Mouse (Mus musculus): ENCODE results near the gene Adam15.

Gene Adam15

DNA sequence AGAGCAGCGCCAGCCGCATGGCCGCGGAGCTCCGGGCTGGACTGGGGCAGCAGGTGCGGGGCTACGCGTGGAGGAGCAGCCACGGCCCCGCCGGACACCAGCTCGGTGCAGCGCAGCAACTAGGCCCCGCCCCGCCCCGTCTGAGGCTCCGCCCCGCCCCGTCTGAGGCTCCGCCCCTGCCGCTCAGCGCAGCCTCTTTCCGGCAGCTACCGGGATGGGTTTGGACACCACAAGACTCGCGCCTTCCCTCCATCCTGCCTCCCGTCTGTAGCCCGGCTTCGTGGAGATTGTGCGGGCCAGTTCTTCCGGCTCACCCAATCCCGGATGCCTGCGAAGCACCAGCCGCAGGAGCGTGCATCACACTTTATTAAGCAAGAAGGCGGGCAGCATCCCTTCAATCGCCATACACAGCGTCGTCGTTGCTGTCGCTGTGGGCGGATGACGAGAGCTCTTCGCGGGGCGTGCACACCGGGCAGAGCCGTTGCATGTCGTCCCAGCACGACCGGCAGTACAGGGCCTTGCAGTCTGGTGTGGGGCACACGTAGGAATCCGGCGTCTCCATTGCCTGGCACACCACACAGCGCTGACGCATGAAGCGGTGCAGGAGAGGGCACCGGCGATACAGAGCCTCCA, at the start of gene Adam15:
TSS of gene Adam15 (minus strand) at position 128 of the 633 bp plus-strand sequence.
- DNase-seq (ENCODE audit: inconsistent ontology term), result peak; percentile 95

DNA sequence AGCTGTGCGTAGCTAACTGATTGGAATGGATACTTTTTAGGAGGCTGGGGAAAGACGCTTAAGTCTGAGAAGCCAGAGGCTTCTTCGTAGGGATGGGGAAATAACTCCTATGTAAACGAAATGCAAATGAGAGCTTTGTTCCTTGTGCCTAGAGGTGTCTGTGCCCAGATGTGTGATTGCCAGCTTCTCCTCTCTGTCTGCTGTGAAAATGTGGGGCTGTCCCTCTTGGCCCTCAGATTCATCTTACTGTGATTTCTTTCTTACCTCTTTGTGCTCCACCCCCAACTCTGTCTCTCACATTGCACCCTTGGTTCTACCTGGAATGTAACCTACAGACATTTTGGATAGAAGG, 46.8 kb upstream of the Adam15 start:
- no peak for DNase-seq (ENCODE audit: inconsistent ontology term)

DNA sequence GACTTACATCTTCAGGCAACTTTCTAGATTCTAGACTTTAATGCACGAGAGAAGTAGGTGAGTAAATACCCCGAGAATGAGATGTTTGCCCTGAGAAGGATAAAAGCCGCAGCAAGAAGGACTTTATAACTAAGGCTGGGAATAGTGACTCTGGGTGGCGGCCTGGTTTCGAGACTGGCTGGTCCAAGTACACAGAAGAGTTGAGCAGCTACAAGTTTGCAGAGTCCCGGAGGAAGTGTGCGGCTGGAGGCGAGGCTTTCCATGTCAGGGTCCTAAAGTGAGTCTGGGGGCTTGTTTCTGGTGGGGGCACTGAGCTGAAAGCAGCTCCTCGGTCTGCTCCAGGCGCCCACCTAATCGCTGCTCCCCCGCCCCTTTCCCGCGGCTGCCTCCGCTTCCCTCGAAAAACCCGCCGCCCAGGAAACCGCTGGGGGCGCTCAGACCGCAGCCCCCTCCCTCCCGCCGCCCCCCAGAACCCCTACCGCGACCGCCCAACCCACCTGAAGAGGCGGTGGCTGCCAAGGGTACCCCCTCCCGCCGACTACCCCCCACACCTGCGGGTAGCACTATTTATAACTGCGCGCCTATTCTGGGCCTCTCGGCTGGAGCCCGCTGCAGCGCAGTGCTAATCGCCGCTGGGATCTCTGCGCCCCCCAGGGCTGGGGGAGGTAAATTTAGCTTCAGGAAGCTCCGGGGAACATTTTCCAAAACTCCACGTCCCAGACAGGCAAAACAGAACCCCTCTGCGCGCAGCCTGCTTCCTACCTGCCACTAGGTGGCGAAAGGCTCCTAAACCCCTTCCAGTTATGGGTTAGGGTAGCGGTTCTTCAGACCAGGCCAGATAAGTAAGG, 46.2 kb upstream of the Adam15 start:
- DNase-seq (ENCODE audit: inconsistent ontology term), result peak; percentile 74

DNA sequence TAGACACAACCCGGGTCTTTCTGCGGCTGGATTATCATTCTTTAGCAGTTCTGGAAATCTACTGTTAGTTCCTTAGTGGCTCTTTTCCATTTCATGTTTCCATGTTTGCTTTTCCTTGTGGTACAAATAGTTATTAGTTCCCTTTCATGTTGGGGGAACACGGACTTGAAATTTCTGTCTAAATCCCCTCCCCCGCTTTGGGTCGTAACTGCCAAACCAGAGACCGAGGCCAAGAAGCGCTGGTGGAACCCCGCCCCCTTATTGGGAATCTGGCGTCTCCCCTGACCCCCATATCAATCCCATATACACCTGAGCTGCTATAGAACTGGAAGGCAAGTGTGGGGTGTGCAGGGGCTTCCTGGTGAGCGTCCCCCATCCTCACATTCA, 45.6 kb upstream of the Adam15 start:
- DNase-seq (ENCODE audit: inconsistent ontology term), result no peak

DNA sequence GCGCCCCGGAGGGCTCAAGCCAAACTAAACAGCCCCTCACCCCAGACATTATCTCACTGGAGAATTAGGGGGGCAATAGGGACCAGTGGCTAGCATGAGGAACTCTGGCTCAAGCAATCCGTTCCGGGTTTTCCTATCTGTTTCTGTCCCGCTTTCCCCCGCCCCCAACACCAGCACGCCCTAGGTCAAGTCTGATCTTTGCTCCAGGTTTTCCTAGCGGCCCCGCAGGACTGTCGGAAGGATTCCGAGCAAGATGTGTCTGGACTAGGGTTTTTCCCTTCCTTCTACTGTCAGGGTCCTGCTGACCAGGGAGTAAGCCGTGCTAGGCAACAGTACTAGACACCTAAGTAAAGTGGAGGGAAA, 45.1 kb upstream of the Adam15 start:
- peak; percentile 93 for DNase-seq (ENCODE audit: inconsistent ontology term)

DNA sequence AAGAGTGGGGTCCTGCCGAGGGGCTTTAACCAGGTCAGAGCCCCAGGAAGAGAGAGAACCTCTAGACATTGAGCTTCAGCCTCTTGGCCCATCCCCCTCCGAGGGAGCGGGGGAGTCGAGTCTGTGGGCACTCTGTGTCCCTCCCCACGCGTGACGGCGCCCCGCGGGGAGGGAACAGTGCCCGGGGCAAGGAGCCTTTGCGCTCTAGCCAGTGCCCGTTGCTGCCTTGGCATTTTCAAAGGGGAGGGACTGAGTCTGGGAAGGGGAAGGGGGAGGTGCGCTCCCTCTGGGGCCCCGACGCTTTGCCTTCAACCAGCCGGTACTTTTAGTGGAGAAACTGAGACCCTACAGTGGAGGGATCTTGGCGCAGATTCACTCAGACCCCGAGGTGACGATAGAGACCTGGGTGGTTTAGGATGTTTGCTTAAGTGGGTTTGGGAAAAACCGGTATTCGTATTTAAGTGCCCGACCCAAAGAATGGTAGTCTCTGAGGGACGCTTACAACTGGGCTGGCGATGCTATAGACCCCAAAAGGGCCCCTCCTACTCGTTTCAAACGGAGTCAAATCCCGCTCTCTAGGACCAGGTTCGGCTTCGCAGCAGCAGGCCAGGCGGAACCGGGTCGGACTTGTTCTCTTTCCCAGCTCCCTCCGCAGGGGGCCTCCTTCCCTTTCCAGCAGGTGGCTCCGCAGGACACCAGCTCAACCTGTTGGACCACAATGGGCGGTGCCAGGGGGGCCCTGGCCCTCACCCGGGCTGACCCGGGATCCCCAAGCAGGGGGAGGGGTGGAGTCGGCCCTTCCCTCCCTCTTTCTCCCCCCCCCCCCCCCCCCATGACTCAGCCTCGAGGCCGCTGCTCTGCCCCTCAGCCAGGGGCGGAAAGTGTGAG, 44.5 kb upstream of the Adam15 start, which contains the start of gene Zbtb7b:
TSS of gene Zbtb7b (minus strand) at position 771 of the 888 bp plus-strand sequence.
- peak; percentile 96 for DNase-seq (ENCODE audit: inconsistent ontology term)

DNA sequence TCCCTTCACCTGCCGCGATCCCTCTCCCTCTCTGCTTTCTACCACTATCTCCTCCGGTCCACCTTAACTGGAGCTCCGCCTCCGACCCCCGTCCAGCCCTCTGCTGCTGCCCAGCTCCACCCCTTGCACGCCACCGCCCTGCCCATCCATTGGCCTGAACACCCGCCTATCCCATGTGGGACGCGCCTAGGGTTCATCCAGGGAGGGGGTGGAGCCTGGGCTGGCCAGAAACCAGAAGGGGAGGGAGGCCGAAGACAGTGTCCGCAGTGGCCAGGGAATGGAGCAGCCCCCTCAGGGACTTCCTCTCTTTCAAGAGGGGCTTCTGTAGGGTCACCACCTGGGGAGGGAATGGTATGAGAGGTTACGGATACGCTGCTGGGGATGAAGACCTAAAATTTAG, 43.8 kb upstream of the Adam15 start:
- peak; percentile 100 for DNase-seq (ENCODE audit: inconsistent ontology term)

DNA sequence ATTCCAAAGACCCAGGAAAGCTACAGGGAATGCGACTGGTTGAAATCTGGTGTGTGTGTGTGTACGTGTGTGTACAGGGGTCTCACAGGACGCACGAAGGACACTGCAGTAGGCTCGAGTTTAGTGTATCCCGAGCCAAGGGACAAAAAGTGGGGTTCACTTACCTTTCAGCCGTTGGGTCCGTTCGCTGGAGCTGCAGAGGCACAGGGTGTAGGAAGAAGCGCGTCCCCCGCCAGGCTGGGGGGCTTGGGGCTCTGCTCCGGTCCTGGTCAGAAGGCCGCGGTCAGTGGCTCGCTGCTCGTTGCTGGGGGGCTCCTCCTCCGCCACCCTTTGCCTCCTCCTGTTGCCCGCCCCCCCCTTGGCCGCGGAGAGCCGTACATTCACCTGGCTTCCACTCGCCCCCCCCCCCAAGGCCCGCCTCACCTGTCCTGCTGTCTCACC, 43.1 kb upstream of the Adam15 start:
- DNase-seq (ENCODE audit: inconsistent ontology term), result peak; percentile 50

DNA sequence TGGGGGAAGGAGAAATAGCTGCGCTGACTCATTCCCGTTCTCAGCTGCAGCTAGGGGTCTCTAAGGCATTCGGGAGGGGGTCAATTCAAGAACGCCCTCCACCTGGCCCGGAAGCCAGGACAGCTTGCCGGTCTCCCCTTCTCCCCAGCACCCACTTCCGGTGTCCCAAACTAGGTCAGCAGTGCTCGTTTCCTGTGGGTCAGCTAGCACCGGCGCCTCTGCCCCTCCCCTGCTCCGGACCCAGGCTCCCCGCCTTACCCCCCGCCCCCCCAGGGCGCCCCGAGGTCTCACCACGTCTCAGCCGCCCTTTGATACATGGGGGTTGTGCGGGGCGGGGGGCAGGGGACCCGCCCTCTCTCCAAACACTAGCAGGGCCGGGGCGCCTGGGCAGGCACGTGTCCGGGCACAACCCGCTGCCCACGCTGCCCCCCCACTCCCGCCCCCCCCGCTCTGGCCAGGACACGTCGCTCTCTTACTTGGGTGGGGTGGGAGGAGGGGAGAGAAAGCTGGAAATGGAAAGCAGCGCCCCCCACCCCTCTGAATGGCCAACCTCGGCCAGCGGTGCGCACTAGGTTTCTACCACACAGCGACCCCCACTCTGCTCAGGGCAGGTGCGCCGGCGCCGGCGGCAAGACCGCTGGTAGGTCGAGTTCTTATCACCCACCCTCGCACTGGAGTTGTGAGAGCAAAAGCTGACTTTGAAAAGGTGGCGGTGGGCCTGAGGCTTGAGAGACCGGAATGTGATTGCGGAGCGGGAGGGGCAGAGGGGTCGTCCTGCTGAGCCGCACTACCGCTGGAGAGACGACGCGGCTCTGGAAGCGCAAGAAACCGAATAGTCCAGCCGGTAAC, 42.1 kb upstream of the Adam15 start:
- DNase-seq (ENCODE audit: inconsistent ontology term), result peak; percentile 87

DNA sequence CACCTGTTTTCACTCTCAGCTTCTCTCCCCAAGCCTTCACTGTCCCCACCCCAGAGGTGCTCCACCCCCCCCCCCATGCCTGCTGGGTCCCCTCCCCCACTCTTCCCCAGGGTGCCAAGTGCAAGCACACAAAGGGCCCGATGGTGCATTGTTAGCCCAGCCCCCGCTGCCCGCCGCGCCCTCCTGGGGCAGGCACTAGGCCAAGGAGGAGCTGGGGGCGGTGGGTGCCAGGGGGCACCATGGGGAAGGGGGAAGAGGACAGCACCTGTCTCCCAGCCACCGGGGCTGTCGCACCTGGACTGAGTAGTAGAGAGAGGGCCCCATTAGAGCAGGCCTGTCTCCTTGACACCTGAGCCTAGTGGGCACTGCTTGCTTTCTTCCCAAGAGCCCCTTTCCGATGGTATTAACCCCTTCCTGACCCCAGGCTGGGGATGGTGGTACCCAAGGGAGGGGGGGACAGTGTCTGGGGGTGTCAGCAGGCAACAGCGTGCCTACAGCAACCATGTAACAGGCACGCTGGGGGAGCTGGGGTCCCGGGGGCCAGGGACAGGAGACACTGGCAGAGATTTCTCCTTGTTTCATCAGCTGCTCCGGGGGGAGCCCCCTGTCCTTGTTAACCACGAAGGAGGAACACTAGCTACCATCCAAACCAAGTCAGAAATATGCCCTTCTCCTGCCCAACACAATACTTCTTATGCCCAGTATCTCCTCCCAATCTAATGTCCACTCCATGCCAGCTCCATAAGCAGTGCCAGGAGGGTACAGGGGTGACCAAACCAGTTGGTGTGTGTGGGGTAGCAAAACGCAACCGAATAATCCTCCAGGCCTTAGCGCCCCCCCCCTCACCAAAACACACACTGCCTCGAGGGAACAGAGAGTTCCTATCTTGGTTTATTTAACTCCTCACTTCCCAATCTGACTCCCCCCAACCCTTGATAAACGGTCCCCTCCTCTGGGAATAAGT, 41.2 kb upstream of the Adam15 start:
- peak; percentile 39 for DNase-seq (ENCODE audit: inconsistent ontology term)

DNA sequence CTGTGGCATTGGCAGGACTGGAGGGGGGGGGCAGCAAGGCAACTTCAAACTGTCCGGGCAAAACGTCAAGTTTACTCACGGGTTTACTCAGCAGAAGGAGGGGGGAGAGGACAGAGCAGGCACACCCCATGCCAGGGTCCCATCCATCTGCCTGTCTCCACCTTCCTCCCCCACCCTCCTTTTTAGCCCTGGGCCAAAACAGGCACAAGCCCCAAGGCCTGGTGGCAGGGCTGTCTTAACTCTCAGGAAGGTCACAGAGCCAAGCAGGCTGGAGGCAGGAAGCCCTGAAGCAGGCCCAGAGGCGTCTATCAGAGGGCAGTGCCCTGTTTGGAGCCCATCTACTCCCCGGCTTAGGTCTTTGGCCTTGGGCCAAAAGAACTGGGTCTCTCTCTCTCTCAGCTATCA, 40.3 kb upstream of the Adam15 start:
- peak; percentile 44 for DNase-seq (ENCODE audit: inconsistent ontology term)

DNA sequence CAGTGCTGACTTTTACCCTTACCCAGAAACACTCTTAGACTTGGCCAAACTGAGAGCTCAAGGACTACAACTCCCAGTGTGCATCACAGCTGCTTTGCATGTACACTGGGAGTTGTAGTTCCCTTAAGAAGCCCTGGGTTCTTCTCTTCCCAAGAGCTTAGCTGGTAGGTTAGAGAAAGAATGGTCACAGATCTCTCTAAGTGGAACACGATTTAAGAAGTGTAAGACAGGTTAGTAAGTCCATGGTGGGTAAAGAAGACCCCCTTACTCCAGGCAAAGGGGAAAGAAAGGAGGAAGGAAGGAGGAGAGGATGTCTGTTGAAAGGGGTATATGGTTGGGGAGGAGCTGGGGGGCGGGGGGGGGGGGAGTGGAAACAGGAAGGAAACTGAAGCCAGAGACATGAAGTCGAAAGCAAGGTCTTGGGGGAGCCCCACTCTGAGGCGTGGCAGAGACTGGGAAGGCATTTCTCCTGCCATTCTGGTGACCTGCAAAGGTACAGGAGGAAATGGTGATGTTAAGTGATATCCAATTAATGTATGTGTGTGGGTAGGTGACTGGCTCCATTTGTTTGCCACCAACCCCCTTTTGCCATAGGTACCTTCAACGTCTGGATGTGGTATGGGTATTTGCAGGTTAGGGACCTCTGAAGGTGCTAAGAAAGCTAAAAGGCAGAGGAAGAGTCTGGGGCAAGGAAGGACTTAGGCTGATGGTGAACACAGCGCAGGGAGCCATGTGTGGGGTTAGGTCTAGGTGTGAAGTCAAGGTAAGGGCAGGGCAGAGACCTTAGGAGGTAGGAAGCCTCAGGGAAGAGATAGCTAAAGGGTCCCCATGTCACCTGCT, 39.3 kb upstream of the Adam15 start:
- no peak for DNase-seq (ENCODE audit: inconsistent ontology term)

DNA sequence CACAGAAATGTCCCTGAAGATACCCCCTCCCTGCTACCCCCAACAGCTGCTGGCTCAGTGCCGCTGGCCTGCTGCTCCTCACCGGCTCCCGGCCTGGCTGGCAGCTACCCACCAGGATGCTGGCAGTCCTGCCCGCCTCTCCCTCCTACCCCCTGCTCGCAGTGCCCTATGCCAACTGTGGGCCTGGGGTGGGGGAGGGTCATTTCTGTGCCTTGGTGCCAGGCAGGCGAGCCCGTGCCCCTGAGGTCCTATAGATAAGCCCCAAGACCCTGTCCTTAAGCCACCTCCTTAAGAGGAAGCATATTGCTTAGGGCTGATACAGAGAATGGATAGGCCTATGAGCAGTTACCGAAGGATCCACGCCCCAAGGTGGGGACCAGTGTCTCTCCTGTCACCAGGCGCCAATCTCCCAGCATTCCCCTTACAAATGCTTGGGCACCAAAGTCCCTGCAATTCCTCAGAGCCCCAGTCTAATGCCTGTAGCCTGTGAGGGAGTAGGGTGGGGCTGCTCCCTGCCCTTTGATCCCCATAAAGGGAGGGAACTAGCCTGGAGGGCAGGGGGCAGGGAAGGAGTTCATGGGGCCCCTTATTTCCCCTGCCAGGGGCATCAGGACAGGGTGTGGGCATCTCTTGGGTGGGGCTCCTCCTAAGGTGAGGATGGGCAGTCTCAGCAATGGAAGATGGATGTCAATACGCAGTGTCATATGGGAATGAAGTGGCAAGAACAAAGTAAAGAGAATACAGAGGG, 38.5 kb upstream of the Adam15 start:
- peak; percentile 51 for DNase-seq (ENCODE audit: inconsistent ontology term)

DNA sequence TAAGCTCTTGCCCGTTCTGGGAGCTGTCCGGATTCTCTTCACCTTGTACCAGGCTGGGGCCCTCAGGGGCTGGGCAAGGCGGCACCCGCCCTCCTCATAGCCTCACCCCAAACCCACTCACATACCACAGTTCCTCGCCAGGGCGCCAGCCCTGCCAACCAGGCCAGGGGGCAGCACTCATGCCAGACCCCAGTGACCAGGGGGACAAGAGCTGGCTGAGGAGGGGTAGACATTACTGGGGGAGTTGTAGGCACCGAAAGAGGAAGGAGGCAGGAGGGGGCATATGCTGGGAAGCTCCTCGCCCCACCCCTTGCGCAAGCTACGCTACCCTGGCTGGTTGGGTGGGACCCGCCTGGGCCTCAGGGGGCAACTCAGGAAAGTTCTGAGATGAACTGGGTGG, 37.8 kb upstream of the Adam15 start:
- peak; percentile 44 for DNase-seq (ENCODE audit: inconsistent ontology term)

DNA sequence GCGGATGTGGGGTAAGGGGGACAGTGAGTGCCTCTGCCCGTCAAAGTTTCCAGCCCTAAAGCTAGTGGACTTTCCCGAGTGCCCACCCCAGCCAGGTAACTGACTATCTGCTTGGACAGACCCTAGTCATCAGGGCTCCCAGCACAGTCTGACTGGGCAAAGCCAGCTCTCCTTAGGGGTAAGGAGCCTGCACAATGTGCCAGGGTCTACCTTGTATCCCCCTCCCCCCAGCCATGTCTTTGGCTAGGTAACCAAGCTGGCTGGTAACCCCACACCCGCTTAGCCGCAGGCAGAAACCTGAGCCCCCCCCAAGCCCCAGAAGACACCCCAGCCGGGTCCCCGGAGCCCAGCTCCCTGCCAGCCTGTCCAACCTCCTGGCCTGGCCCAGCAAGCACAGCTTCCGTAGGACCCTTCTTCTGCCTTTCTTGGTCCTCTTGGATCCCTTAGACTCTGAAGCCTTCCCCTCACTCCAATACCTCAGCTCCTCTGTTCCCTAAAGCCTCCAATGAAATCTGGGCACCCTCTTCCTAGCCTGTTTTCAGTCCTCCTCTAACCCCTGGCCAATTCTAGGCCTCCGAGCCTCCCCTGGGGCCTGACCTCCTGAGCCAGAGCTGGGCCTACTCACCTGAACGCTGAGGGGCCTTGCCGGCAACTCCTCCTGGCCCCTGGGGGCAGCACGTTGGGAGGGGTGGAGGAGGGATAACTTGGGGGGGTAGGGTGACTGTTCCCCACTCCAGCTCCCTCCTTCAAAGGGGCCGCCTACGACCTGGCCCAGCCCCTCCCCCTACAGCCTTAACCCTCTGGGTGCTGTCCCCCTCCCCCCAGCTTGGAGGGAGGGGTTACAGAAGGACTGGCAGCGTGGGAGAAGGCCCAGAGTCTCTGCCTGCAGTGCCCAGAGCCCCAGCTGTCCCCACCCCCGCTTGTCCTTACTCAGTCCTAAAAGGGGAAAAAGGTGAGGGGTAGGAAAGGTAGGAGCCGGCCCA, 36.9 kb upstream of the Adam15 start:
- no peak for DNase-seq (ENCODE audit: inconsistent ontology term)

DNA sequence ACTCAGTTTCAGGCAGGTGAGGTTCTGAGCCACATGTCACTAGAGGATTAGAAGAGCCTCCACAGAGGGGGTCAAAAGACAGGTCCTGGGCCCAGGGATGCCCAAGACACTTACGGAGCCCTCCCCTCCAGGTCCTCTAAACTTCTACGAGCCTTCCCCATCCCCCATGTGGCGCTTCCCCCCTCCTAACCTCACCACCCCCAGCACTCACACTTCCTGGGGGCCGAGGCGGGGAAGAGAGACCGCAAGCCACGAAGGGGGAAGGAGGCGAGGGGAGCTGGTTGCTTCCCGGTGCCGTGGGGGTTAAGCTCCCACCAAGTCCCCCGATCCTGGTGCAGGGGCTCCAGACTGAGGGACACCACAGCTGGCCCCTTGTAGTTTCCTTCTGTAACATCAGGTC, 35.7 kb upstream of the Adam15 start:
- DNase-seq (ENCODE audit: inconsistent ontology term), result no peak

DNA sequence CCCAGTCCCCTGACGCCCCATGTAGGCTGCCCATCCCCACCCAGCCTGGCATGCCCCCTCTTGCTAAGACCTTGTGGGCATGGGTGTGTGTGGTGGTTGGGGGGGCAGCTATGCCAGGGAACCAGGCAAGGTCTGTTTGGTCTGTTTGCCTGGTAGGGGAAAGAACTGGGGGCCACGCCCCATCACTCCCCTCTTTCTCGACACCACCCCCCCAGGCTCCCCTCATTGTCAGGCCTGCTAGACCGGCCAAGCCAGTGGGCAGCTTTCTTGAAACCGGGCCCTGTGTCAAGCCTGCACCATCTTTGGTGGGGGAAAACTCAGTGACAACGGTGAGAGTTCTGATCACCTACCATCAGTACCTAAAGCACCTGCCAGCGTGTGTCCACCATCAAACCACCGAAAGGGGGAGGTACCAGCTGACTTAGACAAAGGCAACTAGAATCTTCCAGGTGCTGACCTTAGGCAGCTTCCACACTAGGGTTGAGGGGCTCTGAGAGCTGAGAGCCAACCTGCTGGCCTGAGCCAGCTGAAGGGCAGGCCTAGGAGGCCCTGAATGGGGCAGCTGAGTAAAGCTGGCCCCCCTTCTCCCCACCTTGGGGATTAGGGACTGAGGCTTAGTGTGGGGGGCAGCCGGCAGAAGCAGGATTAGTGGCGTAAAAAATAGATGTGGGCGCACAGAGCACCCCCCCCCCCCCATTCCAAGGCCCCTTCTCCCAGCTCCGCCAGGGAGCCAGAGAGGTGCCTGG, 34.7 kb upstream of the Adam15 start:
- DNase-seq (ENCODE audit: inconsistent ontology term), result no peak

Data from Muller cell, postnatal 12 days (primary cell).